Mouse (Mus musculus) limb, embryonic 14.5 days (tissue): ENCODE results near the gene Rnf187. TPM values are rescaled to one million over a fixed set of nuclear protein-coding genes. Genes with fewer than 3 reads are reported as not detected.

Source experiments
- ATAC-seq: fragments of 200-750 bp; cut with Nextera tagmentation; 2 replicates; pipeline ENCODE4 v1.8.0; 2017; ENCODE audit warnings: low read depth, moderate number of reproducible peaks, moderate TSS enrichment; ENCODE audit not compliant: low FRiP score
- DNase-seq: peaks from one replicate; pipeline ENCODE4 v3.0.0-alpha.2; 2015; ENCODE audit warnings: low spot score
- H3K27ac ChIP-seq: fragments of 300-500 bp; sonication (generic); replicated peaks from 2 replicates; pipeline ENCODE4 v1.5.1; 2014; ENCODE audit warnings: low read depth, mild to moderate bottlenecking, low read length, moderate library complexity, mixed read lengths
- H3K27me3 ChIP-seq: fragments of 300-500 bp; sonication (generic); 2 replicates; pipeline ENCODE4 v1.6.1; 2014; ENCODE audit warnings: low read length, mixed read lengths; ENCODE audit not compliant: control insufficient read depth, insufficient read depth
- H3K36me3 ChIP-seq: fragments of 300-500 bp; sonication (generic); 2 replicates; pipeline ENCODE4 v1.6.1; 2014; ENCODE audit warnings: mild to moderate bottlenecking, low read length, moderate library complexity, mixed read lengths; ENCODE audit not compliant: control insufficient read depth, insufficient read depth
- H3K4me1 ChIP-seq: fragments of 300-500 bp; sonication (generic); 2 replicates; pipeline ENCODE4 v1.6.1; 2014; ENCODE audit warnings: antibody characterized with exemption, low read length, mixed read lengths; ENCODE audit not compliant: control insufficient read depth, insufficient read depth
- H3K4me2 ChIP-seq: fragments of 300-500 bp; sonication (generic); replicated peaks from 2 replicates; pipeline ENCODE4 v1.6.1; 2014; ENCODE audit warnings: low read depth, mild to moderate bottlenecking, low read length, moderate library complexity; ENCODE audit not compliant: severe bottlenecking
- H3K4me3 ChIP-seq: fragments of 300-500 bp; sonication (generic); replicated peaks from 2 replicates; pipeline ENCODE4 v1.5.1; 2014; ENCODE audit warnings: low read length
- H3K9ac ChIP-seq: fragments of 300-500 bp; sonication (generic); 2 replicates; pipeline ENCODE4 v1.6.1; 2014; ENCODE audit warnings: mild to moderate bottlenecking, low read depth, low read length, moderate library complexity; ENCODE audit not compliant: severe bottlenecking
- H3K9me3 ChIP-seq: fragments of 300-500 bp; sonication (generic); 2 replicates; pipeline ENCODE4 v1.6.1; 2016; ENCODE audit warnings: low read length; ENCODE audit not compliant: control insufficient read depth
- POLR2A ChIP-seq: fragments of 200-500 bp; IDR thresholded peaks from 2 replicates; pipeline ENCODE4 v1.8.0; 2012; ENCODE audit warnings: inconsistent platforms, mild to moderate bottlenecking, moderate library complexity, borderline replicate concordance; ENCODE audit not compliant: insufficient read depth, insufficient read length; ENCODE audit errors: extremely low read depth
- WGBS: fragments of 180-500 bp; shearing (Covaris S2); extraction: QIAGEN DNeasy Blood & Tissue Kit; methylation state at CpG from one replicate; pipeline ENCODE4 v1.1.7; 2014; 5-methylcytosine and 5-hydroxymethylcytosine counted together
- polyA plus RNA-seq, 2 experiments: library from polyadenylated mRNA; depleted of rRNA in 1 of 2; stranded (reverse) in 1 of 2; unstranded in 1 of 2; fragments of >200 nt; fragmentation: Nextera tagmentation in 1 of 2; extraction: Ambion mirVana in 1 of 2; gene quantifications; 2 replicates each; pipeline versions ENCODE4 v1.2.1 to v1.2.3; 2012 to 2014

Rnf187 gene
- polyA plus RNA-seq, 2 experiments: 248 to 284 TPM

GRCm38 (mm10) chr11:58970831-58971530, 32.3 kb upstream of the Rnf187 start:
- H3K27me3 ChIP-seq: no peaks in the 10 kb centered on the region
- H3K4me1 ChIP-seq: no peaks in the 10 kb centered on the region
- WGBS: 92% methylated on average over 21 of the region's 21 CpGs
- no peak overlapping the region for H3K27ac ChIP-seq
- H3K9ac ChIP-seq: no peak overlapping the region
- H3K4me3 ChIP-seq: no peak overlapping the region
- ATAC-seq (no peak), DNase-seq (no peak)
- no peak for TF ChIP-seq POLR2A
- H3K36me3 ChIP-seq: peaks cover 16% of the 10 kb centered on the region
- no peaks in the 10 kb centered on the region for H3K9me3 ChIP-seq
- no peak overlapping the region for H3K4me2 ChIP-seq

DNA sequence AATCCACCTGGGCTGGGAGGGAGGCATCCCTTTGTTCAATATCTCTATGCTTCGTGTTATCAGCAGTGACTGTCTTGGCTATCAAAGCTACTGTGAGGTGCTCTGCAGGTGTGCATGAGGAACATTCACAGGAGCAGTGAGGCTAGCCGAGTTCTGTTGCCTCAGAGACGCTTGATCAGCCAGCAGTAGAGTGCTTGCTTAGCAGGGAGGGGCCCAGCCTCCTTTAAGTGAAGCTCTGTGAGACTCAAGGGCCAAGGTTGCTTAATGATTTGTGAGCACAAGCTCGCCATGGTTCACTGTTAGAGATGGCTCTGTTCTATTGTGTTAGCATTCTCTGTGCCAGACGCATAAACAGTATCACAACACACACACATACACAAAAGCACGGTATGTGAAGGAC, 30.9 kb upstream of the Rnf187 start:
- no peak for DNase-seq
- Histone ChIP-seq H3K27ac (no peak overlapping the region), H3K4me2 (no peak overlapping the region), H3K36me3 (peaks cover 16% of the 10 kb centered on the region), H3K27me3 (no peaks in the 10 kb centered on the region), H3K9ac (no peak overlapping the region), H3K4me1 (no peaks in the 10 kb centered on the region), H3K4me3 (no peak overlapping the region), H3K9me3 (no peaks in the 10 kb centered on the region)
- no peak for ATAC-seq
- TF ChIP-seq POLR2A: no peak
- 75% methylated on average over 6 of the region's 6 CpGs for WGBS

GRCm38 (mm10) chr11:58969027-58969426, 30.3 kb upstream of the Rnf187 start:
- Histone ChIP-seq H3K27me3 (no peaks in the 10 kb centered on the region), H3K4me2 (no peak overlapping the region), H3K9ac (no peak overlapping the region), H3K36me3 (peaks cover 16% of the 10 kb centered on the region), H3K4me1 (no peaks in the 10 kb centered on the region), H3K27ac (no peak overlapping the region), H3K9me3 (no peaks in the 10 kb centered on the region), H3K4me3 (no peak overlapping the region)
- ATAC-seq (no peak), DNase-seq (no peak)
- no peak for TF ChIP-seq POLR2A
- WGBS: 88% methylated on average over 8 of the region's 8 CpGs

DNA sequence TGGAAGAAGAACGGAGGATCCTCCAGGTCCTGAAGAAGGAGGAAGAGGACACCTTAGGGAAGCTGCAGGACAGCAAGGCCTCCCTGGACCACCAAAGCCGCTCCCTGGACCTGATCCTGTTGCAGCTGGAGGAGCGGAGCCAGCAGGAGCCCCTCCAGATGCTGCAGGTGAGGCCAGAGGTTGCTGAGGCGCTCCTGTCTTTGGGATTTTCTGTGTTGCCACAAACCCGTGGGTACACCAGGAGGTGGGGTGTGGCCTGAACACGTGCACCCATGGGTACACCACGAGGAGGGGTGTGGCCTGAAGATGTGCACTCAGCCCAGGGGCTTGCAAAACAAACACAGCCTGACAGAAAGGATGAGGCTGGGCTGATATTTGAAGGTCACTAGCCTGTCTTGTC, 29.8 kb upstream of the Rnf187 start:
- Histone ChIP-seq H3K4me3 (no peak overlapping the region), H3K4me1 (no peaks in the 10 kb centered on the region), H3K9ac (no peak overlapping the region), H3K4me2 (no peak overlapping the region), H3K27ac (no peak overlapping the region), H3K27me3 (no peaks in the 10 kb centered on the region), H3K36me3 (peaks cover 16% of the 10 kb centered on the region), H3K9me3 (no peaks in the 10 kb centered on the region)
- 72% methylated on average over 7 of the region's 7 CpGs for WGBS
- ATAC-seq (no peak), DNase-seq (no peak)
- no peak for TF ChIP-seq POLR2A

DNA sequence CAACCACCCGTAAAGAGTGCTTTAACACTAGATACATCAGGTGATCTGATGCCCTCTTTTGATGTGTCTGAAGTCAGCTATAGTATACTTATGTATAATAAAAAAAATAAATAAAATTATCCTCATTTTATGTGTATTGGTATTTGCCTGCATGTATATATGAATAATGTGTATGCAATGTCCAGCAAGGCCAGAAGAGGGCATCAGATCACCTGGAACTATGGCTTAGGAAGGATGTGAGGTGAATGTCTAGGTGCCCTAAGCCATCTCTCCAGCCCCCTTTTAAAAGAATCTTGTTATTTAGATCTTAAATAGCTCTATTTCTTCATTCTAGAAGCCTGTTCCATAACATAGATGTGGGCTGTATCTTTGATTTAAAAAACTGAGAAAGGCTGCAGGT, 28.6 kb upstream of the Rnf187 start:
- H3K9ac ChIP-seq: no peak overlapping the region
- ATAC-seq (no peak), DNase-seq (no peak)
- H3K4me1 ChIP-seq: no peaks in the 10 kb centered on the region
- WGBS: 91% methylated on average over 1 of the region's 1 CpGs
- peaks cover 16% of the 10 kb centered on the region for H3K36me3 ChIP-seq
- no peak overlapping the region for H3K4me3 ChIP-seq
- H3K4me2 ChIP-seq: no peak overlapping the region
- no peaks in the 10 kb centered on the region for H3K27me3 ChIP-seq
- no peak overlapping the region for H3K27ac ChIP-seq
- H3K9me3 ChIP-seq: no peaks in the 10 kb centered on the region
- TF ChIP-seq POLR2A: no peak
